Mouse (Mus musculus): Measurements from ENCODE around the gene Coro7.

- TF ChIP-seq CTCF (IDR thresholded peaks at IDR 0.05; ENCODE audit: control insufficient read depth, insufficient read depth, insufficient read length) (no peak), USF1 (IDR thresholded peaks at IDR 0.05; ENCODE audit: low read depth) (no peak), MAX (IDR thresholded peaks at IDR 0.05) (no peak), CEBPB (IDR thresholded peaks at IDR 0.05; ENCODE audit: low read depth) (no peak), MYOG (IDR thresholded peaks at IDR 0.05; ENCODE audit: control insufficient read depth, extremely low read depth, insufficient read length) (no peak)
These were observed 95.8 kb downstream of the Coro7 start for GRCm38 (mm10) chr16:4583807-4584206.
